Mouse (Mus musculus) ES-CJ7 (cell line): ENCODE measurements around the gene Fbxl14.

Experiments
- DNase-seq: peaks from one replicate; pipeline ENCODE4 v3.0.0; 2011; ENCODE audit warnings: low read depth, low spot score

Gene Fbxl14

GRCm38 (mm10) chr6:119492630-119493014 lies 13.2 kb downstream of the Fbxl14 start:
- no peak for DNase-seq

- DNase-seq = peak; percentile 42
Measured at GRCm38 (mm10) chr6:119499271-119499670, 19.8 kb downstream of the Fbxl14 start.

GRCm38 (mm10) chr6:119500086-119500485 lies 20.6 kb downstream of the Fbxl14 start:
- no peak for DNase-seq

- no peak for DNase-seq
Measured at GRCm38 (mm10) chr6:119502031-119502430, 22.6 kb downstream of the Fbxl14 start.

GRCm38 (mm10) chr6:119504756-119505155 lies 25.3 kb downstream of the Fbxl14 start:
- DNase-seq = peak; percentile 31

GRCm38 (mm10) chr6:119505525-119506225 lies 26.2 kb downstream of the Fbxl14 start:
- DNase-seq = peak; percentile 28

- DNase-seq = no peak
Measured at GRCm38 (mm10) chr6:119508221-119508620, 28.8 kb downstream of the Fbxl14 start.

- no peak for DNase-seq
Measured at GRCm38 (mm10) chr6:119508634-119509375, 29.3 kb downstream of the Fbxl14 start.

- DNase-seq = no peak
Measured at GRCm38 (mm10) chr6:119509437-119510037, 30.1 kb downstream of the Fbxl14 start.

- DNase-seq = no peak
Measured at GRCm38 (mm10) chr6:119512701-119513100, 33.2 kb downstream of the Fbxl14 start.

- DNase-seq = no peak
Measured at GRCm38 (mm10) chr6:119513452-119513851, 34.0 kb downstream of the Fbxl14 start.

- DNase-seq = no peak
Measured at GRCm38 (mm10) chr6:119514085-119514484, 34.6 kb downstream of the Fbxl14 start.

GRCm38 (mm10) chr6:119520731-119521130 lies 41.3 kb downstream of the Fbxl14 start:
- peak; percentile 22 for DNase-seq

GRCm38 (mm10) chr6:119521482-119521900 lies 42.0 kb downstream of the Fbxl14 start:
- DNase-seq = no peak

- DNase-seq = no peak
Measured at GRCm38 (mm10) chr6:119521931-119522391, 42.5 kb downstream of the Fbxl14 start.

GRCm38 (mm10) chr6:119526498-119526897 lies 47.0 kb downstream of the Fbxl14 start:
- DNase-seq = no peak

GRCm38 (mm10) chr6:119529659-119530058 lies 50.2 kb downstream of the Fbxl14 start:
- DNase-seq = no peak
